In genomic region chr8:117393853-117394252, GRCm38 (mm10) we compare ENCODE assay signal across 18 mouse cellular contexts.
"Had no signal": no experiment of that assay in that cellular context is flagged by ENCODE, and none has a peak within 500 bp of the region (broad histone marks: within the 10 kb centered on the region; RNA-seq: fewer than 3 reads in every experiment).

No protein-coding gene starts in this region.

- ATAC-seq: intestine, embryonic 15.5 days; liver, embryonic 12.5 days; midbrain, embryonic 15.5 days had no signal

- H3K4me2 ChIP-seq: intestine, embryonic 15.5 days; limb, embryonic 13.5 days; liver, embryonic 12.5 days; liver, embryonic 15.5 days; lung, embryonic 15.5 days; midbrain, embryonic 12.5 days; midbrain, embryonic 15.5 days; neural tube, embryonic 13.5 days had no signal

- H3K27ac ChIP-seq: intestine, embryonic 15.5 days; kidney, postnatal 0 days; limb, embryonic 10.5 days; limb, embryonic 13.5 days; liver, embryonic 12.5 days; liver, embryonic 15.5 days; lung, embryonic 15.5 days; macrophage; midbrain, embryonic 12.5 days; midbrain, embryonic 15.5 days had no signal

- H3K9ac ChIP-seq: intestine, embryonic 15.5 days; limb, embryonic 13.5 days; liver, embryonic 12.5 days; liver, embryonic 15.5 days; lung, embryonic 15.5 days; midbrain, embryonic 12.5 days; midbrain, embryonic 15.5 days; neural tube, embryonic 13.5 days had no signal

- H3K36me3 ChIP-seq: intestine, embryonic 15.5 days; midbrain, embryonic 15.5 days had no signal

- H3K4me1 ChIP-seq: liver, embryonic 12.5 days; liver, embryonic 15.5 days had no signal

- H3K9me3 ChIP-seq: intestine, embryonic 15.5 days; limb, embryonic 10.5 days; limb, embryonic 13.5 days; liver, embryonic 12.5 days; liver, embryonic 15.5 days; lung, embryonic 15.5 days; midbrain, embryonic 15.5 days; neural tube, embryonic 13.5 days had no signal

- DNase-seq: kidney, adult 11 months; kidney, postnatal 25 days; liver; lung, adult 18-20 months; lung, postnatal 10 days; thymus, adult 18-20 months; thymus, postnatal 36 days had no signal

- H3K4me3 ChIP-seq: intestine, embryonic 15.5 days; limb, embryonic 10.5 days; limb, embryonic 13.5 days; liver, embryonic 12.5 days; liver, embryonic 15.5 days; lung, embryonic 15.5 days; midbrain, embryonic 12.5 days; midbrain, embryonic 15.5 days; neural tube, embryonic 13.5 days had no signal

- H3K27me3 ChIP-seq: intestine, embryonic 15.5 days; limb, embryonic 13.5 days; liver, embryonic 12.5 days; liver, embryonic 15.5 days; lung, embryonic 15.5 days; midbrain, embryonic 12.5 days; midbrain, embryonic 15.5 days; neural tube, embryonic 13.5 days had no signal
